Mouse (Mus musculus): ENCODE data around the gene Gm17728. TPM values are rescaled to one million over a fixed set of nuclear protein-coding genes. Genes with fewer than 3 reads are reported as not detected.

Gm17728 gene
- total and polyA plus RNA-seq, 3 experiments, result 3.2 TPM; not detected in 2

DNA sequence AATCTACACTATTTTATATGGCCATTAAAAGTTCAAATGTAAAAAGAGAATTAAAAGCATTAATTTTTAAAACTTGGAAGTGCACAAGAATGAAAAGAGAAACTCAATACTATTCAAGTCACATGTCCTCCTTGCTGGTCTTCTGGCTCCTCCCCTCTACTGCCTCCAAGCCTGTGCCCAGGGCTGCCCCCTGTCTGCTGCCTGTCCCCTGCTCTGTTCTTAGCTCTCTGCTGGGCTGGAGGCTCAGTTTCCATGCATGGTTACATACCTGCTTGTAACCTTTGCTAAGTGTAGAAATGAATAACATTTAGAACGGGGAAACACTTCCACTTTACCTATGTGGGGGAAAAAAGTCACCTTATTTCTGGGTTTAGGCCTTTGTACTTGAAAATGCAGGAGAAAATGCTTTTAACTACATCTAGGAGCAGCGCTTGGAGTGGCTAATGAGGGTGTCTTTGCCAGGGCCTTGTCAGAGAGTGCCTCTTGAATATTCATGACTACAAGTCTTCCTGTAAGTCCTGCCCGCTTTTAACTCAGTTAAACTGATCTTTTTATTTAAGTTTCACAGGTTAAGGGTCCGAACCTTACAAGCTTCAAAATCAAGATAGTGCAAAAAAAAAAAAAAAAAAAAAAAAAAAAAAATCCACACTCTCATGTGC is 18.3 kb downstream of the Gm17728 start:
- H3K36me3 ChIP-seq (ENCODE audit: control insufficient read depth in 1 of 2, insufficient read depth in 2 of 2, low read length in 2 of 2), result no peaks in the 10 kb centered on the region
- H3K9ac ChIP-seq (ENCODE audit: control insufficient read depth, low read depth, low read length, poor library complexity, severe bottlenecking), result no peak overlapping the region
- DNase-seq (ENCODE audit: low read depth, low spot score), result no peak
- H3K27ac ChIP-seq (ENCODE audit: control insufficient read depth, low read depth, low read length), result no peak overlapping the region
- no peaks in the 10 kb centered on the region for H3K27me3 ChIP-seq (ENCODE audit: control insufficient read depth in 1 of 2, insufficient read depth in 2 of 2, low read length in 2 of 2)
- no peaks in the 10 kb centered on the region for H3K9me3 ChIP-seq (replicated peaks; ENCODE audit: insufficient read depth, low read length)
- no peaks in the 10 kb centered on the region for H3K4me1 ChIP-seq (ENCODE audit: control insufficient read depth in 1 of 2, insufficient read depth in 2 of 2, low read length in 2 of 2)
- TF ChIP-seq CTCF (IDR thresholded peaks at IDR 0.05 in 2 of 3, conservative IDR thresholded peaks at IDR 0.05 in 1 of 3; ENCODE audit: control insufficient read depth in 1 of 3, insufficient read depth in 1 of 3, low read depth in 2 of 3, low read length in 3 of 3, poor library complexity in 1 of 3, severe bottlenecking in 1 of 3) (no peak), ZMIZ1 (IDR thresholded peaks at IDR 0.05; ENCODE audit: low read depth, low read length) (no peak), CHD1 (IDR thresholded peaks at IDR 0.05; ENCODE audit: low read depth, low read length) (no peak), HCFC1 (IDR thresholded peaks at IDR 0.05; ENCODE audit: low read depth, low read length) (no peak), TCF12 (IDR thresholded peaks at IDR 0.05; ENCODE audit: low read depth, low read length) (no peak), SMC3 (IDR thresholded peaks at IDR 0.05; ENCODE audit: low read depth, low read length) (no peak), ELF1 (IDR thresholded peaks at IDR 0.05; ENCODE audit: low read depth, low read length) (no peak), JUND (IDR thresholded peaks at IDR 0.05; ENCODE audit: low read depth, low read length) (no peak), USF1 (IDR thresholded peaks at IDR 0.05; ENCODE audit: low read depth, low read length) (no peak), POLR2A (IDR thresholded peaks at IDR 0.05; ENCODE audit: control insufficient read depth in 1 of 2, insufficient read depth in 1 of 2, low read depth in 1 of 2, low read length in 2 of 2, poor library complexity in 1 of 2) (no peak), POLR2AphosphoS2 (IDR thresholded peaks at IDR 0.05; ENCODE audit: low read length) (no peak), GATA1 (IDR thresholded peaks at IDR 0.05; ENCODE audit: low read depth, low read length) (no peak), MAFK (IDR thresholded peaks at IDR 0.05; ENCODE audit: borderline replicate concordance, low read depth, low read length) (no peak), NELFE (IDR thresholded peaks at IDR 0.05; ENCODE audit: low read depth, low read length) (no peak), SIN3A (IDR thresholded peaks at IDR 0.05; ENCODE audit: low read length) (no peak), NRF1 (IDR thresholded peaks at IDR 0.05; ENCODE audit: insufficient read depth, low read depth, low read length, poor library complexity, severe bottlenecking) (no peak), KAT2A (conservative IDR thresholded peaks at IDR 0.05; ENCODE audit: low read depth, low read length) (no peak), USF2 (IDR thresholded peaks at IDR 0.05; ENCODE audit: borderline replicate concordance in 1 of 2, insufficient read depth in 1 of 2, low read depth in 1 of 2, low read length in 2 of 2) (no peak)
- no peaks in the 10 kb centered on the region for H3K79me2 ChIP-seq (ENCODE audit: control insufficient read depth, insufficient read depth, low read length, poor library complexity)
- H3K4me3 ChIP-seq (ENCODE audit: control insufficient read depth in 1 of 2, insufficient read depth in 1 of 2, low read depth in 2 of 2, low read length in 2 of 2), result no peak overlapping the region

DNA sequence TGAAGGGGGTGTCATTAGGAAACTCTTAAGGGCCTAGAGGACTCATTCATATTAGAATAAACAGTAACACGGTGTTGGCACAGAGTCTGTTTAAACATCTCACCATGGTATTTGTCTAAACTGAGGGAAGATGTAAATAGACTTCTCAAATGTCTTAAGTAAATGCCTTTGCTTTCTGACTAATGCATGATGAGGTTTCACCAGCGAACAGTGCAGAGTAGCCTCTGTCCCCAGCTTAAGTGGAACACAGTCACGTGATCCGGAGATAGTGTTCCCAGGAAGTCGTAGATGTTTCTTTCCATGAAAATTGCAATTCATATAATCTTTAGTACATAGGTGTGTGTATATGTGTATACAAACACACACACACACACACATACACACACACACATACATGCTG is 34.5 kb downstream of the Gm17728 start:
- no peak for DNase-seq (ENCODE audit: low read depth, low spot score)
- no peaks in the 10 kb centered on the region for H3K9me3 ChIP-seq (replicated peaks; ENCODE audit: insufficient read depth, low read length)
- TF ChIP-seq EP300 (IDR thresholded peaks at IDR 0.05; ENCODE audit: low read depth in 1 of 2, low read length in 2 of 2) (no peak), ZNF384 (IDR thresholded peaks at IDR 0.05; ENCODE audit: low read depth, low read length) (no peak), CHD1 (IDR thresholded peaks at IDR 0.05; ENCODE audit: low read depth, low read length) (no peak), MYC (IDR thresholded peaks at IDR 0.05; ENCODE audit: low read depth, low read length) (no peak), E2F4 (IDR thresholded peaks at IDR 0.05; ENCODE audit: borderline replicate concordance, low read depth, low read length) (no peak), MYB (IDR thresholded peaks at IDR 0.05; ENCODE audit: low read depth, low read length) (no peak), MAZ (IDR thresholded peaks at IDR 0.05; ENCODE audit: low read depth, low read length) (no peak)
- H3K4me3 ChIP-seq (ENCODE audit: control insufficient read depth in 1 of 2, insufficient read depth in 1 of 2, low read depth in 2 of 2, low read length in 2 of 2), result no peak overlapping the region
- H3K36me3 ChIP-seq (ENCODE audit: control insufficient read depth in 1 of 2, insufficient read depth in 2 of 2, low read length in 2 of 2), result no peaks in the 10 kb centered on the region
- no peaks in the 10 kb centered on the region for H3K4me1 ChIP-seq (ENCODE audit: control insufficient read depth in 1 of 2, insufficient read depth in 2 of 2, low read length in 2 of 2)
- no peak overlapping the region for H3K27ac ChIP-seq (ENCODE audit: control insufficient read depth, low read depth, low read length)
- H3K79me2 ChIP-seq (ENCODE audit: control insufficient read depth, insufficient read depth, low read length, poor library complexity), result no peaks in the 10 kb centered on the region
- no peak overlapping the region for H3K9ac ChIP-seq (ENCODE audit: control insufficient read depth, low read depth, low read length, poor library complexity, severe bottlenecking)
- no peaks in the 10 kb centered on the region for H3K27me3 ChIP-seq (ENCODE audit: control insufficient read depth in 1 of 2, insufficient read depth in 2 of 2, low read length in 2 of 2)
